Mouse (Mus musculus) C2C12 (cell line): Measurements from ENCODE around the gene Micall2.

ENCODE experiments used
- CTCF ChIP-seq: IDR thresholded peaks from one replicate; pipeline ENCODE4 v1.5.1; 2011; ENCODE audit not compliant: control insufficient read depth, insufficient read depth, insufficient read length
- MAX ChIP-seq: IDR thresholded peaks from one replicate; pipeline ENCODE4 v1.6.1; 2011; ENCODE audit warnings: mild to moderate bottlenecking, control low read depth
- MYOD1 ChIP-seq: IDR thresholded peaks from one replicate; pipeline ENCODE4 v1.6.1; 2011; ENCODE audit warnings: low read depth; ENCODE audit not compliant: control insufficient read depth, insufficient read length
- MYOG ChIP-seq: IDR thresholded peaks from one replicate; pipeline ENCODE4 v1.6.1; 2011; ENCODE audit not compliant: control insufficient read depth, insufficient read length; ENCODE audit errors: extremely low read depth
- USF1 ChIP-seq: IDR thresholded peaks from one replicate; pipeline ENCODE4 v1.6.1; 2011; ENCODE audit warnings: low read depth, mild to moderate bottlenecking, control low read depth, moderate library complexity

GRCm38 (mm10) chr5:139658865-139659264 is 77.3 kb downstream of the Micall2 start:
- no peak for TF ChIP-seq MAX
- TF ChIP-seq MYOD1, result no peak
- no peak for TF ChIP-seq USF1
- TF ChIP-seq CTCF, result no peak
- TF ChIP-seq MYOG, result no peak
